Mouse (Mus musculus): Measurements from ENCODE around the gene Upf2. TPM values are rescaled to one million over a fixed set of nuclear protein-coding genes. Genes with fewer than 3 reads are reported as not detected.
"Not testable (repeated sequence)": the region's sequence is repeated elsewhere in the genome, so short reads cannot be mapped to it uniquely, and the experiment has no call there.

Upf2 gene
- polyA plus RNA-seq, 1 experiment: 1.2 TPM

GRCm38 (mm10) chr2:6082615-6083014 lies 131.3 kb downstream of the Upf2 start:
- Histone ChIP-seq H3K27ac (ENCODE audit: insufficient read depth, low read depth, low read length) (no peak overlapping the region), H3K4me1 (ENCODE audit: control insufficient read depth, insufficient read depth, insufficient read length, low read length) (peaks cover 16% of the 10 kb centered on the region), H3K36me3 (ENCODE audit: control insufficient read depth, insufficient read depth, low read length) (no peaks in the 10 kb centered on the region), H3K27me3 (ENCODE audit: control insufficient read depth, insufficient read depth, low read length) (no peaks in the 10 kb centered on the region), H3K4me3 (ENCODE audit: low read depth, low read length) (no peak overlapping the region)
- WGBS: 91% methylated on average over 6 of the region's 6 CpGs
- TF ChIP-seq CTCF (IDR thresholded peaks at IDR 0.05; ENCODE audit: extremely low read depth, insufficient read length, insufficient replicate concordance, low read depth, low read length) (no peak), POLR2A (IDR thresholded peaks at IDR 0.05; ENCODE audit: low read depth, low read length) (no peak)

DNA sequence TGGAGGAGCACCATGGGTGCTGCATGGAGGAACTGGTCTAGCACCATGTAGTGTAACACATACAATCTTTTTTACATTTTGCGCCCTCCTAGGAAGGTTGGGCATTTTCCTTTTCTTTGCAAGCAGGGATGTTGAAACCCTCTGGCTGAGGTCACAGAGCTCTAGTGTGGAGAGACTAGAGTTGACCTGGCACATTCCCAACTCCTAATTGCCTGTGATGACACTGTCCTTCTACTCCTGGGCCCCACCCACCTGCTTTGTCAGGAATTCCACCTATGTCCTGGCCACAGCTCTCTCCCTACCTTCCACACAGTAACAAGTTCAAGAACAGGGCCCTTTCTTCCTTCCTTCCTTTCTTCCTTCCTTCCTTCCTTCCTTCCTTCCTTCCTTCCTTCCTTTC lies 132.4 kb downstream of the Upf2 start:
- Histone ChIP-seq H3K27ac (ENCODE audit: insufficient read depth, low read depth, low read length) (no peak overlapping the region), H3K4me3 (ENCODE audit: low read depth, low read length) (no peak overlapping the region), H3K36me3 (ENCODE audit: control insufficient read depth, insufficient read depth, low read length) (no peaks in the 10 kb centered on the region), H3K27me3 (ENCODE audit: control insufficient read depth, insufficient read depth, low read length) (no peaks in the 10 kb centered on the region), H3K4me1 (ENCODE audit: control insufficient read depth, insufficient read depth, insufficient read length, low read length) (peaks cover 16% of the 10 kb centered on the region)
- TF ChIP-seq POLR2A (IDR thresholded peaks at IDR 0.05; ENCODE audit: low read depth, low read length) (no peak), CTCF (IDR thresholded peaks at IDR 0.05; ENCODE audit: extremely low read depth, insufficient read length, insufficient replicate concordance, low read depth, low read length) (no peak)
- 95% methylated on average over 1 of the region's 1 CpGs for WGBS

- Histone ChIP-seq H3K27ac (ENCODE audit: insufficient read depth, low read depth, low read length) (no peak overlapping the region), H3K27me3 (ENCODE audit: control insufficient read depth, insufficient read depth, low read length) (no peaks in the 10 kb centered on the region), H3K4me3 (ENCODE audit: low read depth, low read length) (no peak overlapping the region), H3K36me3 (ENCODE audit: control insufficient read depth, insufficient read depth, low read length) (no peaks in the 10 kb centered on the region), H3K4me1 (ENCODE audit: control insufficient read depth, insufficient read depth, insufficient read length, low read length) (peaks cover 12% of the 10 kb centered on the region)
- TF ChIP-seq CTCF (IDR thresholded peaks at IDR 0.05; ENCODE audit: extremely low read depth, insufficient read length, insufficient replicate concordance, low read depth, low read length): no peak
- TF ChIP-seq POLR2A (IDR thresholded peaks at IDR 0.05; ENCODE audit: low read depth, low read length): no peak
- WGBS: 56% methylated on average over 19 of the region's 19 CpGs
Measured at GRCm38 (mm10) chr2:6085622-6086530, 134.6 kb downstream of the Upf2 start.

DNA sequence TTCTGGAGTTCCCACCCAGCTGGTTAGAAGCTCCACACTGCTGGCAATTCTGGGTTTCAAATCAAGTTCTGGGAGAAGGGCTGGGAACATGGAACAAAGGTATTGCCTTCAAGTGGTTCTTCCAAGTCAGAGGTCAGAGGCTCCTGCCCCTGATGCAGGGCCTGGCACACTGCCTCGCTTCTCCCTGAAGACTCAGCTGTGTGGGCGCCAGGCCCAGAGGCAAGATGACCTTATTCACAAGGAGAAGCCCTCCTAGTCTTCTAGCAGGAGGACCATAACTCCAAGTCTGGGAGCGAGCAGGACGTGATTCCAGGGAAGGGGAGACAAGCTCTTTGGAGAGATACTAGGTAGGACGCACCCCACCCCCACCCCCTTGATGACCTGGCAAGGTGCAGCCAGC lies 135.9 kb downstream of the Upf2 start:
- H3K36me3 ChIP-seq (ENCODE audit: control insufficient read depth, insufficient read depth, low read length): no peaks in the 10 kb centered on the region
- WGBS: 89% methylated on average over 5 of the region's 5 CpGs
- no peak overlapping the region for H3K27ac ChIP-seq (ENCODE audit: insufficient read depth, low read depth, low read length)
- no peaks in the 10 kb centered on the region for H3K27me3 ChIP-seq (ENCODE audit: control insufficient read depth, insufficient read depth, low read length)
- no peak for TF ChIP-seq POLR2A (IDR thresholded peaks at IDR 0.05; ENCODE audit: low read depth, low read length)
- TF ChIP-seq CTCF (IDR thresholded peaks at IDR 0.05; ENCODE audit: extremely low read depth, insufficient read length, insufficient replicate concordance, low read depth, low read length): no peak
- H3K4me3 ChIP-seq (ENCODE audit: low read depth, low read length): no peak overlapping the region
- H3K4me1 ChIP-seq (ENCODE audit: control insufficient read depth, insufficient read depth, insufficient read length, low read length): peaks cover 11% of the 10 kb centered on the region

DNA sequence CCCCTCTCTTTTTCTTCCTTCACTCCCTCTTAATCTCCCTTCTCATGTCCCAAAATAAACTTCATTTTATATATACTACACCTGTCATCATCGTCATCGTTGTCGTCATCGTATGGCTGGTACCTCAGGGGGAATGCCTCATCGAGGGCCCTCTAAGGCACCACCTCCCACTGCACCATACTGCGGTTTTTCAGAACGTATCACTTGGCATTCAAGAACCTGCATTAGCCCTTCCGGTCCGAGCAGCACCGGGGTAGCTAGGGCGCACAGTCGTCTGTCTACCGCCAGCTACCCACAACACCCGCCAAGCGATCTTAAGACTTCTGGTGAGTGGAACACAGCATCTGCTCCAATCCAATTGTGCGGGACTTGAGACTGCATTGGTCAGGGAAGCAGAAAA lies 138.7 kb downstream of the Upf2 start:
- not testable (repeated sequence) for H3K4me3 ChIP-seq (ENCODE audit: low read depth, low read length); H3K36me3 ChIP-seq (ENCODE audit: control insufficient read depth, insufficient read depth, low read length); H3K27ac ChIP-seq (ENCODE audit: insufficient read depth, low read depth, low read length); H3K4me1 ChIP-seq (ENCODE audit: control insufficient read depth, insufficient read depth, insufficient read length, low read length); H3K27me3 ChIP-seq (ENCODE audit: control insufficient read depth, insufficient read depth, low read length)
- WGBS: 94% methylated on average over 16 of the region's 16 CpGs

DNA sequence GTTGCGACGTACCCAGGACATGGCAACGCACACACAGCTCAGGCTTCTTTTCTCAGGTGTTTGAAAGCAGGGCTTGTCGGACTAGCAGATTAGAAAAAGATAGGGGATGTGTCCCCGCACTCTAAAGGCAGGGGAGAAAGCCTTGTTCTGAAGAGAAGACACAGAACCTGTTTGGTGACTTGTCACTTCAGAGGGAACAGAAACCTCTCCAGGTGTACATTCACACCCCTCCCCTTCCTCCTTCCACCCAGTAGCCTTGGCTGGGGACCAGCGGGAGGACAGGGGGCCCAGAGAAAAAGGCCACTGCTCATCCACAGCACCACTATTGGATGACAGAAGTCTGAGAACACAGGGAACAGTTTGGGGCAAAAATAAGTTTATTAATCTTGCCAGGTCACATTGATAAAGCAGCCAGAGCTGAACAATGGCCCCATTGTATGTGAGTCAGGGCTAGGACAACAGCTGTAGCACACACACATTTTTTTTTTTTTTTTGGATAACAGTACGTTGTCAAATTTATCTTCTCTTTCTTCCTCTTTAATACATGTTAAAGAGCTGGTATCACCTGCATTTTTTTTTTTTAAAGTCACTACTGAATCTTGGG lies 145.9 kb downstream of the Upf2 start:
- Histone ChIP-seq H3K4me3 (ENCODE audit: low read depth, low read length) (no peak overlapping the region), H3K4me1 (ENCODE audit: control insufficient read depth, insufficient read depth, insufficient read length, low read length) (peaks cover 12% of the 10 kb centered on the region), H3K27me3 (ENCODE audit: control insufficient read depth, insufficient read depth, low read length) (no peaks in the 10 kb centered on the region), H3K36me3 (ENCODE audit: control insufficient read depth, insufficient read depth, low read length) (peaks cover 5% of the 10 kb centered on the region), H3K27ac (ENCODE audit: insufficient read depth, low read depth, low read length) (peak overlapping the region; percentile 17)
- 28% methylated on average over 7 of the region's 7 CpGs for WGBS
- TF ChIP-seq POLR2A (IDR thresholded peaks at IDR 0.05; ENCODE audit: low read depth, low read length) (no peak), CTCF (IDR thresholded peaks at IDR 0.05; ENCODE audit: extremely low read depth, insufficient read length, insufficient replicate concordance, low read depth, low read length) (no peak)

DNA sequence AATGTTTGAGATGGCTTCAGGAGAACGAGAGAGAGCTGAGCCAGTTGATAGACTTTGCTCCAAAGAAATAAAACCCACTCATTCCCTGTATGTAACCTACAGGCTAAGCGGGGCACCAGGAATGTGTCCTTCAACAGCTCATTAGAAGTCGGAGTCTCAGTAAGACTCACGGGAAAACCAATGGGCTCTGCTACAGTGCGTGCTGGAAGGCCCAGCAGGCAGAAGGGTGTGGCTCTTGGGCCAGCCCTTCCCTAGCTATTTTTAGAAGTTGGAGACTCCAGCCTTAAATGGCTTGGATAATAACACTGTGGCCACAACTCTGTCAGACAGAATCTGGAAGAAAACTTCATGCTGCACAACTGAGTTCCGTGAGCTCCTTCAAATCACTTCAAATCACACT lies 147.7 kb downstream of the Upf2 start:
- H3K27ac ChIP-seq (ENCODE audit: insufficient read depth, low read depth, low read length): peak overlapping the region; percentile 60; the same call in 1 of the 2 replicates
- WGBS: 16% methylated on average over 6 of the region's 6 CpGs

More for the DNA sequence above, 147.7 kb downstream of the Upf2 start:
- H3K36me3 ChIP-seq (ENCODE audit: control insufficient read depth, insufficient read depth, low read length): peaks cover 11% of the 10 kb centered on the region
- TF ChIP-seq POLR2A (IDR thresholded peaks at IDR 0.05; ENCODE audit: low read depth, low read length) (no peak), CTCF (IDR thresholded peaks at IDR 0.05; ENCODE audit: extremely low read depth, insufficient read length, insufficient replicate concordance, low read depth, low read length) (no peak)
- no peaks in the 10 kb centered on the region for H3K27me3 ChIP-seq (ENCODE audit: control insufficient read depth, insufficient read depth, low read length)
- H3K4me1 ChIP-seq (ENCODE audit: control insufficient read depth, insufficient read depth, insufficient read length, low read length): peaks cover 12% of the 10 kb centered on the region
- H3K4me3 ChIP-seq (ENCODE audit: low read depth, low read length): no peak overlapping the region

All from small intestine, adult 2 months (tissue).